Mouse (Mus musculus) heart, embryonic 10.5 days (tissue): Measurements from ENCODE around the gene Slc25a14. TPM values are rescaled to one million over a fixed set of nuclear protein-coding genes. Genes with fewer than 3 reads are reported as not detected.

Source experiments
- DNase-seq: peaks from one replicate; pipeline ENCODE4 v3.0.0-alpha.2; 2017; ENCODE audit warnings: low spot score
- H3K27ac ChIP-seq: fragments of 300-500 bp; sonication (generic); 2 replicates; pipeline ENCODE4 v1.5.1; 2016; ENCODE audit warnings: mild to moderate bottlenecking
- H3K27me3 ChIP-seq: fragments of 300-500 bp; sonication (generic); 2 replicates; pipeline ENCODE4 v1.6.1; 2016; ENCODE audit warnings: mild to moderate bottlenecking; ENCODE audit not compliant: poor library complexity, insufficient read depth, severe bottlenecking
- H3K36me3 ChIP-seq: fragments of 300-500 bp; sonication (generic); 2 replicates; pipeline ENCODE4 v1.6.1; 2016; ENCODE audit warnings: mild to moderate bottlenecking, moderate library complexity
- H3K4me1 ChIP-seq: fragments of 300-500 bp; sonication (generic); 2 replicates; pipeline ENCODE4 v1.6.1; 2016; ENCODE audit warnings: mild to moderate bottlenecking
- H3K4me3 ChIP-seq: fragments of 300-500 bp; sonication (generic); 2 replicates; pipeline ENCODE4 v1.5.1; 2016; ENCODE audit warnings: mild to moderate bottlenecking, moderate library complexity
- H3K9me3 ChIP-seq: fragments of 300-500 bp; sonication (generic); 2 replicates; pipeline ENCODE4 v1.6.1; 2016; ENCODE audit warnings: mild to moderate bottlenecking, moderate library complexity
- WGBS: fragments of 180-500 bp; shearing (Covaris S2); methylation state at CpG from one replicate; pipeline ENCODE4 v1.1.7; 2016; 5-methylcytosine and 5-hydroxymethylcytosine counted together
- polyA plus RNA-seq: library from polyadenylated mRNA; unstranded; fragments of >200 nt; fragmentation: Nextera tagmentation; extraction: Ambion mirVana; gene quantifications from 2 replicates; pipeline ENCODE4 v1.2.1, GENCODE M21; 2016

Slc25a14 gene
- polyA plus RNA-seq: 10.9 and 11.0 TPM in 2 replicates

GRCm38 (mm10) chrX:48623379-48624053, at the start of gene Slc25a14:
Gene Slc25a14, plus strand, starts transcription at chrX:48623413.
- WGBS: 14% methylated on average over 38 of the region's 38 CpGs
- Histone ChIP-seq H3K4me1 (no peaks in the 10 kb centered on the region), H3K36me3 (no peaks in the 10 kb centered on the region), H3K9me3 (no peaks in the 10 kb centered on the region), H3K27me3 (no peaks in the 10 kb centered on the region), H3K4me3 (peak within 1 kb of the TSS; percentile 69), H3K27ac (peak within 1 kb of the TSS; percentile 83)
- DNase-seq: peak; percentile 88

GRCm38 (mm10) chrX:48583332-48583731, 39.9 kb upstream of the Slc25a14 start:
- Histone ChIP-seq H3K27ac (no peak overlapping the region), H3K4me1 (no peaks in the 10 kb centered on the region), H3K4me3 (no peak overlapping the region), H3K9me3 (no peaks in the 10 kb centered on the region), H3K27me3 (no peaks in the 10 kb centered on the region), H3K36me3 (peaks cover 27% of the 10 kb centered on the region)
- DNase-seq: no peak

GRCm38 (mm10) chrX:48593721-48594098, 29.5 kb upstream of the Slc25a14 start:
- WGBS: 20% methylated on average over 12 of the region's 15 CpGs
- no peaks in the 10 kb centered on the region for H3K4me1 ChIP-seq
- H3K36me3 ChIP-seq: peaks cover 20% of the 10 kb centered on the region; the same call in 1 of the 2 replicates
- no peaks in the 10 kb centered on the region for H3K9me3 ChIP-seq
- peak overlapping the region; percentile 90 for H3K27ac ChIP-seq
- no peak for DNase-seq
- no peaks in the 10 kb centered on the region for H3K27me3 ChIP-seq
- peak overlapping the region; percentile 71 for H3K4me3 ChIP-seq

- Histone ChIP-seq H3K4me1 (no peaks in the 10 kb centered on the region), H3K36me3 (peaks cover 17% of the 10 kb centered on the region; the same call in 1 of the 2 replicates), H3K27me3 (no peaks in the 10 kb centered on the region), H3K27ac (peak within 1 kb of the TSS; percentile 90), H3K9me3 (no peaks in the 10 kb centered on the region), H3K4me3 (peak within 1 kb of the TSS; percentile 71)
- peak; percentile 89 for DNase-seq
- 11% methylated on average over 45 of the region's 45 CpGs for WGBS
Observed at GRCm38 (mm10) chrX:48594099-48594760, 29.0 kb upstream of the Slc25a14 start, which contains the start of gene Zfp280c. Gene Zfp280c, minus strand, starts transcription at chrX:48594504.

- DNase-seq: no peak
- no peaks in the 10 kb centered on the region for H3K27me3 ChIP-seq
- 73% methylated on average over 9 of the region's 9 CpGs for WGBS
- no peak overlapping the region for H3K4me3 ChIP-seq
- H3K9me3 ChIP-seq: no peaks in the 10 kb centered on the region
- H3K4me1 ChIP-seq: no peaks in the 10 kb centered on the region
- peaks cover 5% of the 10 kb centered on the region; the same call in 1 of the 2 replicates for H3K36me3 ChIP-seq
- H3K27ac ChIP-seq: no peak overlapping the region
Observed at GRCm38 (mm10) chrX:48596053-48596452, 27.2 kb upstream of the Slc25a14 start.

GRCm38 (mm10) chrX:48596906-48597305, 26.3 kb upstream of the Slc25a14 start:
- no peaks in the 10 kb centered on the region for H3K4me1 ChIP-seq
- no peak overlapping the region for H3K27ac ChIP-seq
- no peaks in the 10 kb centered on the region for H3K27me3 ChIP-seq
- 0 out of 2 replicates have a peak, but pooled peaks cover 1% of the 10 kb centered on the region for H3K36me3 ChIP-seq
- H3K9me3 ChIP-seq: no peaks in the 10 kb centered on the region
- DNase-seq: no peak
- no peak overlapping the region for H3K4me3 ChIP-seq
- WGBS: 70% methylated on average over 5 of the region's 5 CpGs

- H3K36me3 ChIP-seq: no peaks in the 10 kb centered on the region
- no peak for DNase-seq
- no peaks in the 10 kb centered on the region for H3K4me1 ChIP-seq
- no peak overlapping the region for H3K4me3 ChIP-seq
- H3K27me3 ChIP-seq: 0 out of 2 replicates have a peak, but pooled peaks cover 4% of the 10 kb centered on the region
- 48% methylated on average over 2 of the region's 2 CpGs for whole genome bisulfite sequencing
- no peak overlapping the region for H3K27ac ChIP-seq
- no peaks in the 10 kb centered on the region for H3K9me3 ChIP-seq
Observed at GRCm38 (mm10) chrX:48604872-48605271, 18.3 kb upstream of the Slc25a14 start.

GRCm38 (mm10) chrX:48623049-48623378, 199 bp upstream of the Slc25a14 start:
- H3K27me3 ChIP-seq: no peaks in the 10 kb centered on the region
- H3K4me3 ChIP-seq: peak overlapping the region; percentile 69
- H3K4me1 ChIP-seq: no peaks in the 10 kb centered on the region
- H3K9me3 ChIP-seq: no peaks in the 10 kb centered on the region
- H3K27ac ChIP-seq: peak overlapping the region; percentile 83; the same call in 1 of the 2 replicates
- H3K36me3 ChIP-seq: no peaks in the 10 kb centered on the region
- DNase-seq: no peak
- WGBS: 24% methylated on average over 4 of the region's 4 CpGs

GRCm38 (mm10) chrX:48624054-48624420, 824 bp downstream of the Slc25a14 start:
- no peaks in the 10 kb centered on the region for H3K9me3 ChIP-seq
- H3K4me1 ChIP-seq: no peaks in the 10 kb centered on the region
- H3K27me3 ChIP-seq: no peaks in the 10 kb centered on the region
- H3K27ac ChIP-seq: peak overlapping the region; percentile 83
- WGBS: 27% methylated on average over 9 of the region's 9 CpGs
- H3K36me3 ChIP-seq: no peaks in the 10 kb centered on the region
- peak overlapping the region; percentile 69 for H3K4me3 ChIP-seq
- DNase-seq: no peak

GRCm38 (mm10) chrX:48637032-48637431, 13.8 kb downstream of the Slc25a14 start:
- Histone ChIP-seq H3K9me3 (no peaks in the 10 kb centered on the region), H3K4me1 (no peaks in the 10 kb centered on the region), H3K4me3 (no peak overlapping the region), H3K27ac (no peak overlapping the region), H3K27me3 (no peaks in the 10 kb centered on the region), H3K36me3 (no peaks in the 10 kb centered on the region)
- WGBS: 53% methylated on average over 2 of the region's 2 CpGs
- DNase-seq: no peak

- WGBS: 87% methylated on average over 2 of the region's 2 CpGs
- Histone ChIP-seq H3K4me1 (no peaks in the 10 kb centered on the region), H3K4me3 (no peak overlapping the region), H3K9me3 (no peaks in the 10 kb centered on the region), H3K27me3 (no peaks in the 10 kb centered on the region), H3K36me3 (no peaks in the 10 kb centered on the region), H3K27ac (no peak overlapping the region)
- DNase-seq: no peak
Observed at GRCm38 (mm10) chrX:48644122-48644521, 20.9 kb downstream of the Slc25a14 start.

GRCm38 (mm10) chrX:48666807-48667206, 43.6 kb downstream of the Slc25a14 start:
- Histone ChIP-seq H3K4me3 (no peak overlapping the region), H3K36me3 (no peaks in the 10 kb centered on the region), H3K27me3 (no peaks in the 10 kb centered on the region), H3K4me1 (no peaks in the 10 kb centered on the region), H3K27ac (no peak overlapping the region), H3K9me3 (no peaks in the 10 kb centered on the region)
- DNase-seq: no peak
- WGBS: 35% methylated on average over 6 of the region's 6 CpGs

- Histone ChIP-seq H3K4me1 (0 out of 2 replicates have a peak, but pooled peaks cover 4% of the 10 kb centered on the region), H3K27me3 (no peaks in the 10 kb centered on the region), H3K27ac (no peak overlapping the region), H3K4me3 (no peak overlapping the region), H3K9me3 (no peaks in the 10 kb centered on the region), H3K36me3 (no peaks in the 10 kb centered on the region)
- DNase-seq: no peak
- WGBS: 56% methylated on average over 3 of the region's 3 CpGs
Observed at GRCm38 (mm10) chrX:48669588-48669987, 46.4 kb downstream of the Slc25a14 start.
